Mouse (Mus musculus): ENCODE measurements around the gene Rsph14.
"Not testable (repeated sequence)": the region's sequence is repeated elsewhere in the genome, so short reads cannot be mapped to it uniquely, and the experiment has no call there.

Rsph14 gene

DNA sequence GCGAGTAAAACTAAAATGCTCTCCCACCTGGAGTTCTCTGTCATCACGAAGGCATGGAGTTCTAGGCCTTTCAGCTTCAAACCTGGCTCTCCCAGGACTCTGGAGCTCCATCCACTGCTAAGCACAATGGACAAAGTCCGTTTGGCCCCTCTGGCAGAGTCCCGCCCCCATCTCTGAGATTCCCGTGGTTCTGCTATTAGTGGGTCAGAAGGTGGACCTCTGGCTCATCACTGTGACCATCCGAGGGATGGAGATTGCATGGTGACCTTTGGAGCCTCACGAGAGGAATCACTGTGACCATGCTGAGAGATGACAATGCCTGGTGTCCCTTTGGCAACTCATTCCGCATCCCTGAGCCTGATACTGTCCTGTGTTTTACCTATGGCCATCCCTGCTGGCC, 20.5 kb upstream of the Rsph14 start:
- DNase-seq, result peak; percentile 77

DNA sequence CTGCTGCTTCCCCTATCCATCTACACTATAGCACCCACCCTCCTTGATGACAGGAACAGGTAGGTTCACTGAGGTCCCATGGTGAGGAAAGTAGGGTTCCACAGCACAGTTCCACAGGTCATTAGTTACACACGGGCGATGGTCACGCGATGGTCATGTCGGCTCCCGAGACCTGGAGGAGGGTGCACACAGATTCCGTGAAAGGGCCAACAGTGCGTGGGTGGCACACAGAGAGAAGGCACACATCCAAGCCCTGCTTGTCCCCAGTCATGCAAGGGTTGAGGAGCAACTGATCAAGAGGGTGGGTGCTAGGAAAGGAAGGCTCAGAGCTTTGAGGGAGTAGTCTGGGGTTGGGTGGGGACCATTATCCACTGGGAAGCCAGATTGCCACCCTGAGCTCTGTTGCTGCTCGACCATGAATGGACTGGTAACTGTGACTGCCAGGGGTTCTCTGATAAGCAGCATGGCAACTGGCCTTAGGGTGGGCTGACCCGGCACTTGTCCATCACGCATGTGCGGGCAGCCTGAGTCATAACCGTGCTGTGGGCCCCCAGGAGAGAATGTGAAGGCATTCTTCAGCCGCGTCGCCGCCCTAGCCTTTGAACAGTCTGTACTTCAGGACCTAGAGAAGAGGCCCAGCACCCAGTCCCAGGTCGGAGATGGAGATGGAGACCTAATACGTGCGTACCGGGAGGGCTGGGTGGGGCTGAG, 19.1 kb upstream of the Rsph14 start:
- no peak for DNase-seq

DNA sequence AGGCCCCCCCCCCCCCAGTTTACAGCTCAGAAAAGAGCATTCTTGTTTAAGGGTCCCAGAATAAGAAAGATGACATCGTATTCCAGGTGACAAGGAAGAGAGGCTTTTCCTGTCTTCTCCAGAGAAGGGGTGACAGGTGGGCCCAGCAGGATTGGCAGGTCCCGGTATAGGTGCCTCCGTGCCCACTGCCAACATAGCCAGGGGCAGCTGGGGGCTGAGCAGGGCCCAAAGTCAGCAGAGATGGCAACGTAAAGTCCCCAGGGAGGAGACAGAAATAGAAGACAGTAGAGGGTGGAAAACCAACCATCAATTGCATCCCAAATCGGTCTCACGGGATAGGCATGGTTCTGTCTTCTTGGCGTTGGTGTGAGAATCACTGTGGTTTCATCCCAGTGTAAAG, 16.3 kb upstream of the Rsph14 start:
- DNase-seq, result no peak

DNA sequence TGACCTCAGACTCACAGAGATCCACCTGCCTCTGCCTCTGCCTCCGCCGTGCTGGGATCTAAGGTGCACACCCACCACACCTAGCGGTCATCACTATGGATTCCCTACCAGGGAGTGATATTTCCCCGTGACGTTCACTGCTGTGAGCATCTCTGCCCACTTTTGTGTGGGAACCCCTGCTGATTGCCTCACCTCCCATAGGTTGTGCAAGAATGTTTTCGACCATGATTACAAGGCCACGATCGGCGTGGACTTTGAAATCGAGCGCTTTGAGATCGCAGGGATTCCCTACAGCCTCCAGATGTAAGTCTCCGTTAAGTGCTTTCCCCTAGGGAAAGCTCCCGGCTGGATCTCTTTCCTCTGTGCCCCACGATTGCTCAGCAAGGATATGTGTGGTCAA, 13.4 kb upstream of the Rsph14 start:
- no peak for DNase-seq

DNA sequence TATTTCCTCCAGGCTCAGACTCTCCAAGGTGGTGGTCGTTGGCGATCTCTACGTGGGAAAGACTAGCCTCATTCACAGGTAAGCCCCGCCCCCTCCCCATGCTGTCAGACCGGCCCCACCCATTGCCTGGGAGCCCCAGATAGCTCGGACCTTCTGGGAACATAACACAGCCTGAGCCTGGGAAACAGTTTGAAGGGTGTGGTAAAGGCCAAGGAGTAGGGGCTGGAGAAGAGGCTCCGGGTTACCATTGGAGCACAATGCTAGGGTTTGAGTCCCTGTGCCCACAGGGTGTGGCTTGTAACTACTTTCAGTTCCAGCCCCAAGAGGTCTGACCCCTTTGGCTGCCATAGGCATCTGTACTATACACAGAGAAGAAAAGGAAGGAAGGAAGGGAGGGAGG, 12.1 kb upstream of the Rsph14 start:
- DNase-seq, result no peak

DNA sequence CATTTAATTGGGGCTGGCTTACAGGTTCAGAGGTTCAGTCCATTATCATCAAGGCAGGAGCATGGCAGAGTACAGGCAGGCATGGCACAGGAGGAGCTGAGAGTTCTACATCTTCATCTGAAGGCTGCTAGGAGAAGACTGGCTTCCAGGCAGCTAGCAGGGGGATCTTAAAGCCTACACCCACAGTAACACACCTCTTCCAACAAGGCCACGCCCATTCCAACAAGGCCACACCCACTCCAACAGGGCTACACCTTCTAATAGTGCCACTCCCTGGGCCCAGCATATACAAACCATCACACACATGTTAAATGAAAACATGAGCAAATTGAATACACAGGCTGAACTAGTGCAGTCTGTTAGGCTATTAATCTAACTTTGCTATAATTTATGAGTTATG, 9.7 kb upstream of the Rsph14 start:
- DNase-seq, result not testable (repeated sequence)

DNA sequence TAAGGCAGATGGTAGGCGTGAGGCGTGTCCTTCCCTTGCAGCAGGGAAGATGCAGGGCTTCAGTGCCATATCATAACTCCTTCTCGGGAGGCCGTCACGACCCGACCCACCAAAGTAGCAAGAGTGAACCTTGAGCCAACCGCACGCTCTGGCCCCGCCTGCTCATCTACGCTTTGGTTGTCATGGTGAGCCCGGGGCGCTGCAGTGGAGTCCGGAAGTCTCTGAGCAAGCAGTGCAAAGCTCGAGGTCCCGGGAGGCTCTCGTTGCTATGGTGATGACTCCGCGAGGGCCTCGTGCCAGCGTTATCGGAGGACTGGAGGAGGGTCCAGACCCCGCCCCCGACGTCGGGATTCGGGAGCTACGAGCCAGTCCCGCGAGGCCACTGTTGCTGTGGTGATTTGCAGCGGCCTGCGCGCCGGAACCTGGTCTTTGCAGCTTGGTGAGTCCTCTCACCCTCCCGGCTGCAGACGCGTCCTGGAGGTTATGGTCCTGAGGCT, 4.5 kb upstream of the Rsph14 start, which contains the start of gene Rab36:
Gene Rab36 (plus strand): TSS at position 176 of the 497 bp plus-strand sequence.
- peak; percentile 96 for DNase-seq

DNA sequence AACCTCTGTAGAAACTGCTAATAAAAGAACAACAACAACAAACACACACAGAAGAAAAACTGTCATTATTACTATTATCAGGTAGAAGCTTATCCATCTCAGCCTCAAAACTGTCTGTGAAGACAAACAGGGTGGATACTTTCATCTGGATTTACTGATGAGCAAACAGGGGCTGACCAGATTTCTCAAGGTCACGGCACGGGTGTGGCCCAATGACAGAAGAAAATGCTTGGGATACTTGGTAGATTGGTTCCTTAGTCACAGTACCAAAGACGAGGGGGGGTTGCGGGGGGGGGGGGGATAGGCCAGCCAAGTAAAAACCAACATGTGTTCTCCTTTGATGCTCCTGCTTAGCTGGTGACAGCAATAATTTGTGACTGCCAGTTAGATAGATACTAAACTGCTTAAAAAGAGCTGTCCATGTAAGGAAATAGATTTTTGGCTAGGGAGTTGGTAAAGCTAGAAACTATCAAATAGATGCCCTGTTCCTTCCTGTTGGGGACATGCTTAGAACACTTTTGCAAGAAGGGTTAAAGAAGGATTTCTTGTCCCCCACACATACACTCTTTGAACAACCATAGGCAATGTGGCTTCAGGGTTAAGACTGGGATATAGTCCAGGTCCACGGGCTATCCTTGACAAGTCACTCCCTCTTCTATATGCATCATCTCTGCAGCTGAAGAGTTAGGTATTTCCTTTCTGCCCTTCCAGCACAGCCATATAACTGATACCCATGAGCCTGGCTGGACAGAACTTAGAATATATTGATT, 856 bp downstream of the Rsph14 start:
- no peak for DNase-seq

DNA sequence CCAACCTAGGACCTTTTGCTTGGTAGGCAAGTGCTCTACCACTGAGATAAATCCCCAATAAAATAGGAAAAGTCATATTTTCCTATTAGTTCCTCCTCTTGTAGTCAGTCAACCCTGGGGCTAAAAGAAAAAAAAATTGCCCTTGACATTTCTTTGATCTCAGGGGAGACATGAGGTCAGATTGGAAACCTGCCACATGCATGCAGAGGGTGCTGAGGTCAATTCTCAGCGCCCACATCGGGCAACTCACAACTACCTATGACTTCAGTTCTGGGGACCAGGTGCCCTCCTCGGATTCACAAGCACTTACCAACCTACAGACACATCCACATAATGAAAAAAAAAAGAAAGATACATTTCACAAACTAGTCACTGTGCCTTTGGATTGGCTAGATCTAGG, 2.2 kb downstream of the Rsph14 start:
- no peak for DNase-seq

DNA sequence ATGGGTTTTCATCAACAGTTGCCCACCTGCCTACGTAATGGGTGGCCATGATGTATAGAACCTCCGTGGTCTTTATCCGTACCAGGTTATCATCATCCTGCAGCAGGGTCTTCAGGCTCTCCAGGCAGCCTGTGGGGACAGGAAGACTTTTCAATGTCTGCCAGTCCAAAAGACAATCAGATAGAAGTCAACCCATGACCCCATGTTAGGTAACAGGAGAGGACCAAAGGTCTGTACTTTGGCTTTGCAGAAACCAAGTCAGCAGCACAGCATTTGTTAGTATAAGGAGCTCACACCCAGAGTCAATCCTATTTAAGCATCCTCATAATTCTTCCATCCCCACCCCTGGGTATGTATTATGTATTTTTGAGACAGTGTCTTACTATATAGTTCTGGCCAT, 2.7 kb downstream of the Rsph14 start:
- DNase-seq, result no peak

DNA sequence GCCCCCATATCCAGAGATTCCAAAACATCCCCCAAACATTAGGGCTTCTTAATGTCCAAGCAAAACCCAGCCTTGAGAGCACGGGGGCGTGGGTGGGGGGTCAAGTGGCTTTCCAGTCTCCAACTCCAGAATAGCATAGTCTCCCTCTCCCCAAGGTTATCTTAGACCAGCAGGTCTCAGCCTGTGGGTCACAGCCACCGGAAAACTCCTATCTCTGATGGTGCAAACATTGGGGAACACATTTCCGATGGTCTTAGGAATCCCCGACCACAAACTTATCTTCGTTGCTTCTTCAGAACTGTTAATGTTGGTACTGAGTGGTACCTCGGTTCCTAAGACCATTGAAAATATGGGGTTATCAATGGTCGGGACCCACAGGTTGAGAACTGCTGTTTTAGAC, 3.6 kb downstream of the Rsph14 start:
- no peak for DNase-seq

DNA sequence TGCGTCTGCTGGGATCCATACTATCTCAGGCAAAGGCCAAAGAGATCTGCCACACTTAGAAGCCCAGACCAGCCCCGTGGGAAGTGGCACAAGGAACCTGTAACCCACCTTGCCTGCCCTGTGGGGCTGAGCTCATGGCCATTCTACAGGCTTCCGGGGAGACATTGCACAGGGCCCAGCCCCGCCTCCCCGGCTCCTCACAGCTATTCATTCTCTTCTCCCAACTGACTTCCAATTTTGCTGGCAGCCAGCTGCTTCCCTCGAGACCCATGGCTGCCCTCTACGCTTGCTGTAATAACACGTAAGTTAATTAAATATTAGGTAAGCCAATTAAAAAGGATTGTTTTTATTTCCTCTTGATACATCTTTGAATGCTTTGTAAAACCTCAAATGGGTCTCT, 5.9 kb downstream of the Rsph14 start:
- no peak for DNase-seq

DNA sequence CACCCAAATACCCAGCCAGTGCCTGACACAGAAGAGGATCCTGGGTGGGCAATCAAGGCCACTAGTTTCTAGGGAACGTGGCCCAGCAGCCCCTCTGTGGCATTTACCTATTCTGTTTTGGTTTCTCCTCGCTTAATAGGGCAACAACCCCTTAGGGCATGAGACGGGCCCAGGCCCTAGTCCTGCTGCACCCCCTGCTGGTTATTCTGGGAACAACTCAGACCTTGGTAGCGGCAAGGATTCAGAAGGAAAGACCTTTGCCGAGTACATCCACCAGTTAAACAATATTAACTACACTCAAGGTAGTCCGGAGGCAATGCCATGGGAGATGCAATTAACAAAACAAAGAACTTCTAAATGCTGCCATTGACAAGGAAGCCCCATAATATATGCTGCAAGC, 11.2 kb downstream of the Rsph14 start:
- peak; percentile 43 for DNase-seq

DNA sequence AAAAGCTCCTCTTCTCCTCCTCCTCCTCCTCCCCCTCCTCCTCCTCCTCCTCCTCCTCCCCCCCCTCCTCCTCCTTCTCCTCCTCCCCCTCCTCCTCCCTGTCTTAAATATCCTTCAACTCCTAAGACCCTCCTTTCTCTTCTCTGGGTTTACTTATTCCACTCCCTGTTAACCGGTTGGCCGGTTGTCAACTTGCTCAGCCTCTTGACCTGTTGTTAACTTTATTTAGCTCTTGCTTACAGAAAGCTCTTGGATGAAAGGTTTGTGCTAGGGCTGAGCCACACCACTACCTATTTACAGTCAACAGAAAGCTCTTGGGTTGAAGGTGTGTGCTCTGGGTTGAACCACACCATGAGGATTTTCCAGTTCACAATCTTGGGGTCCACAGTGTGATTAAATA, 12.1 kb downstream of the Rsph14 start:
- DNase-seq, result no peak

DNA sequence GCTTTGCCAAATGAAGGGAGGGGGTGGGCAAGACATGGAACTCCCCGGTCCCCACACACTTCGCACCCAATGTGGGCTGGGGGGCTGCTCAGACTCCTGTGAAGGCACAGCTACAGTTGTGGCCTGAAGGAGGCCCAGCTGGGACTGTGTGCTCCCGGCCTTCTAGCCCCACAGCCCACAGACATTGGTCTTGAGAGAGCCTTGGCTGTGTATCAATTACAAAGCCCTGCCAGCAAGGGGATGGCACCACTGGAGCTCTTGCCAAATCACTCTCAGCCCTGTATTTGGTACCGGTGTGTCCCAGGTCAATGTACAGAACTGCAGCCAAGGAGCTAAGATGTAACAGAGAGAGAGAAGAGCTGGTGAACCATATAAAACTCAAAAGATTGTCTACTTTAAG, 15.9 kb downstream of the Rsph14 start:
- no peak for DNase-seq

DNA sequence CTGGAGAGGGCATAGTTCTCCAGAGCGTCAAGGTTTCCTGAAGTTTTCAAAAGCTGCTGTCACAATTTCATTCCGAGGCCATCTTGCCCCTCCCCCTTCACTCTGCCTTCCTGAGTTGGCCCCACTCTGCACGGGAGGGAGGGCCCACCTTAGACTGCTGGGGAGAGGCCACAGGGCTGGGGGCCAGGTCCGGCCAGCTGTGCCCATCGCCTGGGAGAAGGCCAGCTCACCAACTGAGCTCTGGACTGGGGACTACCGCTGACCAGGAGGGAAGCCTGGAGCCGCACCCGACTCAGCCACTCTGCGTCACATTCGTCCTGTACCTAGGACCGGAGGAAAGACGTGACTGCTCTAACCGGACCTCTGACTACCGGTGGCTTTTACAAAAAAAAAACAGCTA, 16.9 kb downstream of the Rsph14 start:
- DNase-seq, result no peak

DNA sequence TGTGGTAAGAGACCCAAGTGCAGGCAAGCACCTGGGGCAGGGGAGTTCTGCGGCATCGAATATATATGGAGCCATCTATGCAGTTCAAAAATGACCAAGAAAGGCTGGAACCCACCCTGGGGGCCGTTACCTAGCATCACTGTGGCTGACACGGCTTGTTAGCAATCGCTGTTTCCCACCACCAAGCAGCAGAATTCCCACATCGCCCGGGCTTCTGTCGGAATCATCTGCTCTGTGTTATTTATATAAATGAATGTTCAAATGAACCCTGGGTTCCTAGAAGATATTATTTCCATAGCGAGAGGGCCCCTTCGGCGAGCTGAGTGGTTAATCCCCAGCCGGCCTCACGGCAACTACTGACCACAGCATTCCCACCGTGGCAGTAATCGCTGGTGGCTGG, 21.7 kb downstream of the Rsph14 start:
- no peak for DNase-seq

DNA sequence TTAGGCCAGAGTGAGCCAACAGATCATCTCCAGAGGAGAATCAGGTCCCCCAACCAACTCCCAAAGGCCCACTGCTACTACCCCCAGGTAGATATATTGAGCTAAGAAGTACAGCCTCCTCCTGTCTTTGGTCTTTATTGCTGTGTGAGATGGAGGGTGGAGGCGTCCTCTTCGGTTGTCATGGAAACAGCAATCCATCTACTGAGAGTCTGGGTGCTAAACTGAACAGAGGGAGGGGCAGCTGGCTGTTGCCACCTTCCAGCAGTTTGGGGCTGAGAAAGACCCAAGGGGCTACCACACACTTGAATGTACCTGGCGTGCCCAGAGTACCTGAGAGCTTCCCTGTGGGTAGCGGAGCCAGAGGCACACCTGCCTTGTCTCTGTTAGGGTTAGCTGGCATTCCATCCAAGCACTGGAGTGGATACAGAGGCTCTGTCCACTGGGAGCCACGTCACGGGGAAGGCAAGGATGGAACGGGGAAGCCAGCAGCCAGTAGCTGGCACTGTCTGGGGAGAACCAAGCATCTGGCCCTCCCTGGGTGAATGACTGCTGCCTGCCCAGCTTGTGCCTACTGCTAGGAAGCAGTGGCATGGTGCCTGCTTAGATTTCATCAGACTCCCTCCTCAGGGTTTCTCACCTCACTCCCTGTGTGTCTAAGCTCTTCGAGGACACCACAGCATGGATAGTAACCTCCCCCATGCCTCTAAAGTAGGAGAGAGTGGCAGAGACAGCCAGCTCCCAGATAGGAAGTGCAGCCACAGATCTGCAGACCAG, 25.3 kb downstream of the Rsph14 start:
- no peak for DNase-seq

DNA sequence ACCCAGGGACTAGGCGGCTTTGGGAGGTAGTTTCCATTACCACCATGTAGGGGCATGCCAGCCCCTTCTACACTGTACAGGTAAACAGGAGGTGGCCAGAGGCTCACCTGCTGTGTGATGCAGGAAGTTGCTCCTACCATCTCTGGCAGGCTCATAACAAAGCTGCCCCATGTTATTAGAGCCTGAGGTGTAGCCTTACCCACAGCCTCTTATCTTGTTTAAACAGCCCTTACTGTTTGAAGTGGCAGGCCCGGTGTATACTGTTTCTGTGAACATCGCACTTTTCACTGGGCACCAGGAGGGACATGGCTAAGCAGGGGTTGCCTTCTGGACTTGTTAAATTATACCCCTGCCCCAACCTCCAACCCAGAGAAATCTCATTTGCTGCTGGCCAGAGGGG, 28.3 kb downstream of the Rsph14 start:
- no peak for DNase-seq

DNA sequence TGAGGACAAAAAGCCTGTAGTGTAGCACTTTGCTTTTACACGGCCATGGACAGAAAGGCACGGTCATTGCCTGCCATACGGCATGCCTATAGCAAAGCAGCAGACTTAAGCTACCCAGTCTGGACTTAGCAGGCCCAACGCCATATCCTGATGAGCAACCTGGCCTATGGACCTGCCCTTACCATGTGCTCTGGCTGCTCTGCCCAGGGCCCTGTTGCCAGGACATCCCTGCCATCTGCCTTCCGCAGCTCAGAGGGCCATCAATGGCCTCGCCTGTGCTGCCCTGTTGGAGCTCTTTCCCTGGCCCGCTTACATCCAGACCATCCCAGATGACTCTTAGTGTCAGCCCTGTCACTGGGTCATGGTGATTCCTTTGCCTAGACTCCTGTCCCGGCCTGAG, 31.0 kb downstream of the Rsph14 start:
- DNase-seq, result no peak

DNA sequence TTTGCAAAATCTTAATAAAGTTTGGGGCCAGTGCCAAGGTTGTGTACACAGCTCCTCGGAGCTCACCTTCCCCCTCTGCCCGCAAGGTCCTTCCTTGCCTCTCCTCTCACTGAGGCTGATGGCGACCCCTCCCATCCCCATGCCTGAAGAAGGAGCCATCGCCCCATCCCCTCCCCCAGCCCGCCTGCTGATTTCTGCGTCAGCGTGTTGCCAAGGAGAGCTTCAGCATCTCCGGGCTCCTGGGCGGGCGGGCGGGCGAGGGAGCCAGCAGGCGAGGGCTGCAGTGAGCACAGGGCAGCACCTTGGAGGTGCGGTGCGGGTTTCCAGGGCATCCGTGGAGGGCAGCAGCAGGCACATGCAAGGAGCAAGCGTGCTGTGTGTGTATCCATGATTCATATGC, 37.0 kb downstream of the Rsph14 start:
- DNase-seq, result no peak

DNA sequence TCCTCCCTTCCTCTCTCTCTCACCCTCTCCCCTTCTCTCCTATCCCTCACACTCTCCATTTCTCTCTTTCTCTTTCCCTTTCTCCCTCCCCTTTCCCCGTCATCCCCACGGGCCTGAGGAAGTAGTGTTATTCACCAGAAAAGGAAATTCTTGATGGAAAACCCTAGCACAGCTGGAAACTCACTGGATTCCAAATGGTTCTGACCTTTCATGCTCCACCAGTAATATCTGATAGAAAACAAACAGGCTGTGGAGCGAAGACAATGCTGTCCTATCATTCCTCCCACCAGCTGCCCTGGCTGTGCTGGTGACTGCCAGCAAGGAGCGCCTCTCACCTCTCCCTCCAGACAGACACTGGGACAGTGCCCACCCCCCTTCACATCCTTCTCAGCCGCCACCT, 37.5 kb downstream of the Rsph14 start:
- DNase-seq, result no peak

DNA sequence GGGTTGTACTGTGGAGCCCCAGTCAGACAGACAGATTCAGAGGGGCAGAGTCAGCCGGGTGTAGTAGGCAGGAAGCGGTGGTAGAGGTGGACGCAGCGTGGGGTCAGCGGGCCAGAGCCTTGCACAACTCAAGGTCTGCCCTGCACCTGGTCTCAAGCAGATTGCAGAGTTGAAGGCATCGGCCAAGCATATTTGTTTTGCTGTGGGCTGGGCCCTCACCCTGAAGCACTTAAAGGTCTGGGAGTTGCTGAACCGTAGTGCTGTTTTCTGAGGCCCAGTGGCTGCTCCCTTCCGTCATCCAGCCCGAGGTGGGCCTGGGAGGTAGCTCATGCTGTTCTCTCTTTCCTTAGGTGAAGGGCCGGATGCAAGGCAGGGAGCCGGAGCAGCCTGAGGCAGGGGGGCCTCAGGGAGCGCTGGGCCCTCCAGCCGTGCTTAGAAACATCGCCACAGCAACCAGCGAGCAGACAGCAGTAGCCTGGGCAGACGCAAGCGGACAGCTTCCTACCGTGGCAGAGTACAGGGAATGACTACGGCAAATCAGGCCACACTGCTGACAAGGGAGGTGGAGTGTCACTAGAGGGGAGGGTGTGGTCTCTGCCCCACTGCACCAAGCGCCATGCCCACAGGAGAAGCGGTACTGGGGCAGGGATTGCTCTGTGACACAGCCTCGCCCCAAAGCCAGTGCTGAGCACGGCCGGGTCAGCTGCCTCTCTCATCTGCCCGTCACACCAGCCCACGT, 41.6 kb downstream of the Rsph14 start:
- DNase-seq, result no peak

Measured in kidney, adult 11 months (tissue).